Mouse (Mus musculus) midbrain, embryonic 13.5 days (tissue): ENCODE data around the gene Wdr47. TPM values are rescaled to one million over a fixed set of nuclear protein-coding genes. Genes with fewer than 3 reads are reported as not detected.

ENCODE experiments used
- ATAC-seq: fragments of 200-750 bp; cut with Nextera tagmentation; 2 replicates; pipeline ENCODE4 v1.8.0; 2017; ENCODE audit warnings: mild to moderate bottlenecking, moderate TSS enrichment, moderate library complexity
- H3K27ac ChIP-seq: fragments of 300-500 bp; sonication (generic); 2 replicates; pipeline ENCODE4 v1.5.1; 2015; ENCODE audit warnings: inconsistent platforms, mild to moderate bottlenecking, moderate library complexity
- H3K27me3 ChIP-seq: fragments of 300-500 bp; sonication (generic); 2 replicates; pipeline ENCODE4 v1.6.1; 2015; ENCODE audit warnings: mild to moderate bottlenecking, inconsistent platforms
- H3K36me3 ChIP-seq: fragments of 300-500 bp; sonication (generic); 2 replicates; pipeline ENCODE4 v1.6.1; 2015; ENCODE audit warnings: mild to moderate bottlenecking, inconsistent platforms
- H3K4me1 ChIP-seq: fragments of 300-500 bp; sonication (generic); replicated peaks from 2 replicates; pipeline ENCODE4 v1.6.1; 2015; ENCODE audit warnings: inconsistent platforms
- H3K4me2 ChIP-seq: fragments of 300-500 bp; sonication (generic); replicated peaks from 2 replicates; pipeline ENCODE4 v1.6.1; 2015; ENCODE audit warnings: moderate library complexity, mild to moderate bottlenecking, inconsistent platforms
- H3K4me3 ChIP-seq: fragments of 300-500 bp; sonication (generic); replicated peaks from 2 replicates; pipeline ENCODE4 v1.5.1; 2015; ENCODE audit warnings: mild to moderate bottlenecking, inconsistent platforms
- H3K9ac ChIP-seq: fragments of 300-500 bp; sonication (generic); replicated peaks from 2 replicates; pipeline ENCODE4 v1.6.1; 2015; ENCODE audit warnings: mild to moderate bottlenecking, inconsistent platforms
- H3K9me3 ChIP-seq: fragments of 300-500 bp; sonication (generic); 2 replicates; pipeline ENCODE4 v1.6.1; 2016; ENCODE audit warnings: mild to moderate bottlenecking, inconsistent platforms
- WGBS: fragments of 180-500 bp; shearing (Covaris S2); methylation state at CpG from one replicate; pipeline ENCODE4 v1.1.7; 2015; 5-methylcytosine and 5-hydroxymethylcytosine counted together
- microRNA-seq: library from miRNA; unstranded; fragments of <30 nt; microRNA quantifications from one replicate; pipeline ENCODE4, GENCODE M21; 2016
- polyA plus RNA-seq: library from polyadenylated mRNA; unstranded; fragments of >200 nt; fragmentation: Nextera tagmentation; extraction: Ambion mirVana; gene quantifications from 2 replicates; pipeline ENCODE4 v1.2.1, GENCODE M21; 2015

The Wdr47 gene
- polyA plus RNA-seq, 1 experiment from 2014 or later: 95.9 TPM

DNA sequence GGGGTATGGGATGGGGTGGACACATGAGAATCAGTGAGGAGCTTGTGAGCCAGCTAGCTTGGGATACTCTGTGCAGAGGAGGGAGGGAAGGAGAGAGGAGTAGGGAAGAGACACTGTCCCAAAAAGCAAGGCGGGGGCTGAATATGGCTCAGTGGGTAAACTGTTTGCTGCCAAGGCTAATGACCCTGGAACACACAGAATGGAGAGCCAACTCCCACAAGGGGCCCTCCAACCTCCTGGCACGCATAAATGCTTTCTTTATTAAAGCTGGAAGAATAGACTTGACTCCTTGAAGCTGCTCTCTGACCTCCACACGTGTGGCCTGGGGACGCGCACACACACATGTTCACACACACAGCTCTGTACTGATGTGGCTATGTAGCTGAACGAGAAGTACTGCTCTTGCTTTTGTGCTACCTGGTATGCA, 97.9 kb downstream of the Wdr47 start:
- WGBS: 72% methylated on average over 6 of the region's 6 CpGs
- no peaks in the 10 kb centered on the region for H3K27me3 ChIP-seq
- H3K9ac ChIP-seq: no peak overlapping the region
- ATAC-seq: no peak
- H3K9me3 ChIP-seq: no peaks in the 10 kb centered on the region
- peaks cover 47% of the 10 kb centered on the region for H3K36me3 ChIP-seq
- no peaks in the 10 kb centered on the region for H3K4me1 ChIP-seq
- H3K4me3 ChIP-seq: no peak overlapping the region
- no peak overlapping the region for H3K4me2 ChIP-seq
- no peak overlapping the region for H3K27ac ChIP-seq

DNA sequence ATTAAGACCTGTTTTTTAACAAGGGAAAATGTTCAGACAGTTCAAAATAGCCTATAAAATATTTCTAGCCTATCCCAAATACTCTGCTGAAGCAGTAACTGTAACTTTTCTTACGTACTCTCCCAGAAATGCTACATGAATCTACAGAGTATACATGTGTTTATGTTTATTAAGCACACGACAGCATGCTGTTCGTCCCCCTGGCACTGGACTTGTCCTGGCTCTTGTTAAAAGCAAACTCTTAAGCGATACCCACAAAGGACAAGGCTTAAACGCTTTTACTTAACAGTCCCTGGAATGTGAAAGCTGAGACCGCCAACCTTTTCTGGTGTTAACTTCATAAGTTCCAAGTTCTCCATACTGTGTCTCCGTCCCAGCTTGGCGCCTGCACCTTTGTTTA, 98.4 kb downstream of the Wdr47 start:
- H3K27ac ChIP-seq: no peak overlapping the region
- H3K9me3 ChIP-seq: no peaks in the 10 kb centered on the region
- ATAC-seq: no peak
- H3K27me3 ChIP-seq: no peaks in the 10 kb centered on the region
- H3K4me2 ChIP-seq: no peak overlapping the region
- peaks cover 46% of the 10 kb centered on the region for H3K36me3 ChIP-seq
- no peaks in the 10 kb centered on the region for H3K4me1 ChIP-seq
- H3K9ac ChIP-seq: no peak overlapping the region
- 83% methylated on average over 8 of the region's 8 CpGs for WGBS
- no peak overlapping the region for H3K4me3 ChIP-seq

DNA sequence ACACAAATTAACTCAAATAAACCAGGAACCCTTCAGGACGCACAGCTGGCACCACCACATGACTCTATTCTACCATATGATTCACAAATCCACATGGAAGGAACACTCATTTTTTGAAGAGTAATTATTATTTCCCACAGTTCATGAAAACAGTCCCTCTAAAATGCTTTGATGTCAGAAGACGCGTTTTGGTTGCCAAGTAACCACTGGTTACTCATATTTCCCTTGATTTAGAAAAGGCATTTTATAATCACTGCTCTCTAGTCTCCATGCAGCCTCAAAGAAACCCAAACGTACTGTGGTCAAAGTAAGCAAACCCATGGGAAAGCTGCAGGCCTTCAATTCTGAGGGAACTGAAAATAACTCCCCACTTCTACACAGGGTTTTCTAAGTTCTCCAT, 98.9 kb downstream of the Wdr47 start:
- no peaks in the 10 kb centered on the region for H3K9me3 ChIP-seq
- WGBS: 83% methylated on average over 4 of the region's 4 CpGs
- no peaks in the 10 kb centered on the region for H3K4me1 ChIP-seq
- H3K27me3 ChIP-seq: no peaks in the 10 kb centered on the region
- H3K36me3 ChIP-seq: peaks cover 51% of the 10 kb centered on the region
- H3K27ac ChIP-seq: no peak overlapping the region
- H3K4me2 ChIP-seq: no peak overlapping the region
- ATAC-seq: no peak
- no peak overlapping the region for H3K4me3 ChIP-seq
- H3K9ac ChIP-seq: no peak overlapping the region

DNA sequence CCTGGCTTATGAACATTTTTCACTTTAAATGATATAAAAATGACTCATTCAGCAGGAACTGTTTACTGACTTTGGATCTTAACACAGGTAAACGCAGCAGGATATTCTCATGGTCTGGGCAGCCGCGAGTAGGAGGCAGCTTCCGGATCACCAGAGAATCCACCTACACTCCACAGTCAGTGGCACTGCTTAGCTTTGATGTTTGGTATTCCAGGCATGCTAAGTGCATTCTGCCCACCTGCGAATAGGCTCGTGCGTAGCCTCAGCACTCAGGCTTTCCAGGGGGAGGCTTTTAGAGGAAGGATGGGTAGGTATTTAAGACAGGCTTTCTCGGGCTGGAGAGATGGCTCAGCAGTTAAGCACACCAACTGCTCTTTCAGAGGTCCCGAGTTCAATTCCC, 103.2 kb downstream of the Wdr47 start:
- no peaks in the 10 kb centered on the region for H3K4me1 ChIP-seq
- H3K27me3 ChIP-seq: no peaks in the 10 kb centered on the region
- no peak for ATAC-seq
- H3K36me3 ChIP-seq: peaks cover 48% of the 10 kb centered on the region
- no peaks in the 10 kb centered on the region for H3K9me3 ChIP-seq
- H3K4me3 ChIP-seq: no peak overlapping the region
- H3K9ac ChIP-seq: no peak overlapping the region
- WGBS: 94% methylated on average over 9 of the region's 9 CpGs
- no peak overlapping the region for H3K27ac ChIP-seq
- H3K4me2 ChIP-seq: no peak overlapping the region

Small RNA genes within 50 kb of the gene (microRNA-seq; reads per million reads assigned to microRNA genes)
- gene Gm22860: not detected

Other genes with a start within 250 kb of the Wdr47 start
- gene Mybphl, start 226.4 kb upstream of the Wdr47 start, polyA plus RNA-seq: not detected in 2 replicates
- 23.7 and 25.4 TPM in 2 replicates for gene Psrc1, start 207.4 kb upstream of the Wdr47 start, polyA plus RNA-seq
- gene Celsr2, start 175.7 kb upstream of the Wdr47 start, polyA plus RNA-seq: 56.5 and 65.5 TPM in 2 replicates
- 208 and 216 TPM in 2 replicates for gene Sars, start 146.1 kb upstream of the Wdr47 start, polyA plus RNA-seq
- 0.58 and 1.3 TPM in 2 replicates for gene 1700013F07Rik, start 57.1 kb upstream of the Wdr47 start, polyA plus RNA-seq
- 7.5 and 9.8 TPM in 2 replicates for gene 5330417C22Rik, start 54.7 kb upstream of the Wdr47 start, polyA plus RNA-seq
- gene Tmem167b, start 28.8 kb upstream of the Wdr47 start, polyA plus RNA-seq: 66.4 and 67.6 TPM in 2 replicates
- 68.8 and 82.1 TPM in 2 replicates for gene Taf13, start 19.6 kb upstream of the Wdr47 start, polyA plus RNA-seq
- 52.3 and 57.5 TPM in 2 replicates for gene Clcc1, start 62.6 kb downstream of the Wdr47 start, polyA plus RNA-seq
- gene Gpsm2, start 131.0 kb downstream of the Wdr47 start, polyA plus RNA-seq: 40.1 and 40.7 TPM in 2 replicates
- gene Aknad1, start 148.4 kb downstream of the Wdr47 start, polyA plus RNA-seq: not detected in 2 replicates
- 16.0 and 16.1 TPM in 2 replicates for gene Stxbp3, start 249.2 kb downstream of the Wdr47 start, polyA plus RNA-seq